Mouse (Mus musculus): ENCODE results near the gene Sigirr.

GRCm38 (mm10) chr7:141103161-141103560 is 2.8 kb upstream of the Sigirr start:
- TF ChIP-seq POLR2A (IDR thresholded peaks at IDR 0.05; ENCODE audit: insufficient read depth, low read length) = no peak
- no peak for TF ChIP-seq CTCF (IDR thresholded peaks at IDR 0.05; ENCODE audit: low read depth, low read length)
- TF ChIP-seq EP300 (IDR thresholded peaks at IDR 0.05; ENCODE audit: insufficient read depth, low read depth, low read length) = no peak
